Mouse (Mus musculus): ENCODE measurements around the gene Sdhb. TPM values are rescaled to one million over a fixed set of nuclear protein-coding genes. Genes with fewer than 3 reads are reported as not detected.

Gene Sdhb
- polyA plus RNA-seq, 1 experiment from 2014 or later, result 457 TPM

DNA sequence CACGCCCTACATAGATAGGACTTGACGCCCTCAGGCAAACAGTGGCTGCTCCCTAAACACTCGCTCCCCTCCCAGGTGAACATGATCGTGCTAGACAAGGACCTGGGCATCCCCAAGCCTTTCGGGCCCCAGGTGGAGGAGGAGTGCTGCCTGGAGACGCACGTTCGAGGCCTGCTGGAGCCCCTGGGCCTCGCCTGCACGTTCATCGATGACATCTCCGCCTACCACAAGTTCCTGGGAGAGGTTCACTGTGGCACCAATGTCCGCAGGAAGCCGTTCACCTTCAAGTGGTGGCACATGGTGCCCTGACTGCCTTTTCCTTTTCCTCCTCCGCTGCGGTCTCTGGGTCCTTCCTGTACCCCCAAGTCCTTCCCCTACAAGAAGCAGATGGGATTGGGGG is 11.4 kb upstream of the Sdhb start:
- no peak overlapping the region for H3K4me2 ChIP-seq (replicated peaks)
- no peak overlapping the region for H3K9ac ChIP-seq (replicated peaks)
- 90% methylated on average over 16 of the region's 16 CpGs for WGBS
- H3K9me3 ChIP-seq, result no peaks in the 10 kb centered on the region
- no peak overlapping the region for H3K4me3 ChIP-seq (replicated peaks)
- H3K27ac ChIP-seq, result no peak overlapping the region
- H3K36me3 ChIP-seq, result no peaks in the 10 kb centered on the region
- no peaks in the 10 kb centered on the region for H3K4me1 ChIP-seq (replicated peaks)
- ATAC-seq, result no peak
- no peaks in the 10 kb centered on the region for H3K27me3 ChIP-seq

DNA sequence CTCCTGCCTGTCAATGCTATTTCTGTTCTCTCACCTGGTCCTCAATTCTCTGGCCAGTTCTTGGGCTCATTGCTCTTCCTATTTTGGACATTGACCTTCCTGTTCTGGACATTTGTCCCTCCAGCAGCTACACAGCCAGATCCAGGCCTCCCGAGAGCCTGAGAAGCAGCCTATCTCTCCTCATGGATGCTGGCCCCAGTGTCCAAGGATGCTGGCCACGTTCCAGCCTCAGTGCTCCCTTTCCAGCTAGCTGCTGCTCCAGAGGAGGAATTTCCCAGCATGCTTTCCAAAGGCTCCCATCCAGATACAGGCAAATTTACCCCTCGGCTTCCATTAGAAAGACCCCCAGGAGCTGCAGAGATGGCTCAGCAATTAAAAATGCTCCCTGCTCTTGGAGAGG is 10.4 kb upstream of the Sdhb start:
- Histone ChIP-seq H3K4me2 (replicated peaks) (no peak overlapping the region), H3K4me3 (replicated peaks) (no peak overlapping the region), H3K27me3 (no peaks in the 10 kb centered on the region), H3K36me3 (no peaks in the 10 kb centered on the region), H3K4me1 (replicated peaks) (no peaks in the 10 kb centered on the region), H3K27ac (no peak overlapping the region), H3K9ac (replicated peaks) (no peak overlapping the region), H3K9me3 (no peaks in the 10 kb centered on the region)
- WGBS, result 87% methylated on average over 3 of the region's 3 CpGs
- ATAC-seq, result no peak

DNA sequence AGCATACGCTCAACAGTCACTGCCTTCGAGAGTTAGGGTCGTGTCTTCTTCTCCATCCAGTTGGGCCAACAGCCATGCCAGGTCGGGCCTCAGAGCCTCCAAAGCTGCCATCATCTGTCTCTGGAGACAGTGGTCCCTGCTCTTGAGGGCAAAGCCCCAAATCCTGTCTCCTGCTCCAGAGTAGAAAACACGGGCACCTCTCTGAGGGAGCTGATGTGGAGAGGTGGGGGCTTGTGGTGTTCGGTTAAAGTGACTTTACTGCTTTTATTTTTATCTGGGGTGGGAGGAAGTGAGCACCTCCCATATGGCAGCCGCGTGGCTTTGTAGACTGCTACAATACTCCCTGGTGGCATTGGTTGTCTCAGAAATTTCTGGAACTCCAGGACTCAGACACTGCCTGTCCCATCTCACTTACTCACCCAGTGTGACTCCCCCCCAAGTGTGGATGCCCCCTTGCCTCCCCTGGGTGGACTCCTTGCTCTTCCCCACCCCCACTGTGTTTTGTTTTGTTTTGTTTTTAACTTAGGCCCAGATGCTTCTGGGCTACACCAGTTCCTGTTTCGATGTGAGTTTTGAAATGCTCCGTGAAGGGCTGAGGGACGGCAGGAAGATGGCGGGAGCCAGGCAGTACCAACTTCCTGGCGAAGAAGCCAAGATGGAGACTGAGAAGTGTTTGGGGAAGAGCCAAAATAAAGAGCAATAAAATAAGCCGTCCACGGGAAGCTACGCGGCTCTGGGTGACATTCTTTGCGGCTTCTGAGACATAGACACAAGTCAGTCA is 9.0 kb upstream of the Sdhb start:
- H3K4me2 ChIP-seq (replicated peaks), result no peak overlapping the region
- H3K9ac ChIP-seq (replicated peaks), result no peak overlapping the region
- H3K27me3 ChIP-seq, result no peaks in the 10 kb centered on the region
- 92% methylated on average over 18 of the region's 18 CpGs for WGBS
- H3K27ac ChIP-seq, result no peak overlapping the region
- ATAC-seq, result no peak
- no peaks in the 10 kb centered on the region for H3K36me3 ChIP-seq
- H3K9me3 ChIP-seq, result no peaks in the 10 kb centered on the region
- no peak overlapping the region for H3K4me3 ChIP-seq (replicated peaks)
- H3K4me1 ChIP-seq (replicated peaks), result peaks cover 7% of the 10 kb centered on the region

DNA sequence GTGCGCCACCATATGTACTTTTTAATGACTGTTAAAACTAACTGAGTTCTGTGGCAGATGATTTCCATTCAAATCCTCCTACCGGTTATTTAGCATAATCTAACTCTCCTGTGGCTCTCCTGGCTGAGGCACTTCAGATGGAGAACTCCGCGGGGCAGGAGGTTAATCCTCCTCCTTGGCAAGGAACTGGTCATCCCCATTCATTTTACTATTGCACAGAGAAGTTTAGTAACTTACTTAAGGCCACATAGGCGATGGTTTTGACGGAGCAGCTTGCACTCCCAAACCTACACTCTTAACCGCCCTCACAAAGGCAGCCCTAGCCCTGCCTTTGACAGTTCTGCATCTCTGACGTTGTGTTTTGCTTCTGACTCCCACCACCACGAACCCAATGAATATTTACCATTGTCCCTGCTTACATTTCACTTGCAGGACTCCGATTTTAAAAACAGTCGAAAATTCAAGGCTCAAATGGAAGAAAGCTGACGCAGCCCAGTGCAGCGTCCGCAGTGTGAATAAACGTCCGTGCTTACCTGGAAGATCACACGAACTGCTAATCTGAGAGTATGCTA is 3.8 kb upstream of the Sdhb start:
- WGBS, result 3% methylated on average over 17 of the region's 17 CpGs
- Histone ChIP-seq H3K9ac (replicated peaks) (peak overlapping the region; percentile 61), H3K27me3 (no peaks in the 10 kb centered on the region), H3K36me3 (no peaks in the 10 kb centered on the region), H3K4me3 (replicated peaks) (peak overlapping the region; percentile 42), H3K4me1 (replicated peaks) (peaks cover 26% of the 10 kb centered on the region), H3K27ac (peak overlapping the region; percentile 80), H3K9me3 (no peaks in the 10 kb centered on the region), H3K4me2 (replicated peaks) (peak overlapping the region; percentile 70)
- no peak for ATAC-seq

DNA sequence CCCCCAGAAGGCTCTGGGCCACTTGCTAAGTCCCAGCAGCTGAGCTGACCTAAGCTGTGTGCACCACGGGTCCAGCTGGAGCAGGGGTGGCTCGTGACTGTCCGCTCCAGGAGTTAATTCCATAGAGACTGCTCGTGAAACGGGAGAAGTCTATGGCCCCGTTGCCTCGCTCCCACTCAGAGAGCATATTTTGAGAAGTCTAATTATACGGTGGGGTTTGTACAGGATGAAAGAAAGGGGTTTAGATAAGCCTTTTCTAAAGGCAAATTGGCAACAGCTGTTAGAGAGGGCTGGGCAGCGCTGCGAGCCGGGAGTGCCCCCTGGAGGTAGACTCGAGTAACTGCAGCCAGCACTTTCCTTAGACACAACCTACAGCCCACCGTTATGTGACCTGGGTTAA is 3.3 kb upstream of the Sdhb start:
- WGBS, result under 1% methylated on average over 13 of the region's 13 CpGs
- H3K27me3 ChIP-seq, result no peaks in the 10 kb centered on the region
- H3K36me3 ChIP-seq, result no peaks in the 10 kb centered on the region
- peak; percentile 44 for ATAC-seq
- H3K4me1 ChIP-seq (replicated peaks), result peaks cover 31% of the 10 kb centered on the region
- peak overlapping the region; percentile 80 for H3K27ac ChIP-seq
- H3K4me3 ChIP-seq (replicated peaks), result peak overlapping the region; percentile 42
- no peaks in the 10 kb centered on the region for H3K9me3 ChIP-seq
- H3K9ac ChIP-seq (replicated peaks), result peak overlapping the region; percentile 61
- H3K4me2 ChIP-seq (replicated peaks), result peak overlapping the region; percentile 70

DNA sequence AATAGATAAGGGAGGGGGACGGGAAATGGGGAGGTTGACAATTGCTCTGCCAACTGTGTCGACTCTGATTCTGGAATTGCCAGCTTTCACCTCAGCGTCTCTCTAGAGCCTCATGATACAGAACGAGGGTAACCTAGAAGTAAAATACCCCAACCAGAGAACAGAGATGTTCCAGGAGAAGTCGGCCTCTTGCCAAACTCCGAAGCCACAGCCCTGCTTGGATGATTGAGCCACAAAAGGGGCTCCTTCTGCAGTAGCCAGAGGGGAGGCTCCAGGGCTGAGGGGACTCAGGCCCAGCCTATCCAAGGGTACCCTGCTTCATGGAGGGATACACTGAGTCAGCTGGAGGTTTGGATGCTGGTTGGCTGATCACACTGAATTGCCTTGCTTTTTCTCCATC is 2.7 kb upstream of the Sdhb start:
- Histone ChIP-seq H3K9me3 (no peaks in the 10 kb centered on the region), H3K27ac (no peak overlapping the region), H3K9ac (replicated peaks) (no peak overlapping the region), H3K4me1 (replicated peaks) (peaks cover 37% of the 10 kb centered on the region), H3K27me3 (no peaks in the 10 kb centered on the region), H3K4me2 (replicated peaks) (no peak overlapping the region), H3K36me3 (no peaks in the 10 kb centered on the region), H3K4me3 (replicated peaks) (no peak overlapping the region)
- no peak for ATAC-seq
- WGBS, result 62% methylated on average over 6 of the region's 6 CpGs

DNA sequence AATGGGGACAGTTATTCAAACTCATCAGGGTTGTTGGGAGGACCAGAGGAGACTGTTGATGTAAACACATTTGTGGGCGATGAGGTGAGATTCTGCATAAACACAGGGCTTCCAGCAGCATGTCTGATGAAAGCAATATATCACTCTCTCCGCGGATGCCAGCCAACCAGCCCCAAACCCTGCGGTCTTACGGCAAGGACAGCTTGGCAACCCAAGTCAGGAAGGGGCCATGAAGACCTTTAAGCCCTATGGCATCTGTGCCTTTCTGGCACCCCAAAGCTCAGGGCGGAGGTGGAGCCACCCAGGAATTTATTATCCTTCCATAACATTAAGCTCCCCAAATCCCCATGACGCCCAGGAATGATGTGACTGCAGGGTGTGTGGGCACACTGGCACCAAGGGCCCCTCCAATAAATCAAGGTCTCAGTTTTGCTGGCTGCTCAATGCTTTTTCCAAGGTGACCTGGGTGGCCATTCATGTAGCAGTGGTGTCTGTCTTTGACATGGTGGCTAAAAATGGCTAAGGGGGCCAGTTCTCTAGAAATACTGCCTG is 1.8 kb upstream of the Sdhb start:
- ATAC-seq, result no peak
- 91% methylated on average over 7 of the region's 7 CpGs for WGBS
- no peaks in the 10 kb centered on the region for H3K27me3 ChIP-seq

DNA sequence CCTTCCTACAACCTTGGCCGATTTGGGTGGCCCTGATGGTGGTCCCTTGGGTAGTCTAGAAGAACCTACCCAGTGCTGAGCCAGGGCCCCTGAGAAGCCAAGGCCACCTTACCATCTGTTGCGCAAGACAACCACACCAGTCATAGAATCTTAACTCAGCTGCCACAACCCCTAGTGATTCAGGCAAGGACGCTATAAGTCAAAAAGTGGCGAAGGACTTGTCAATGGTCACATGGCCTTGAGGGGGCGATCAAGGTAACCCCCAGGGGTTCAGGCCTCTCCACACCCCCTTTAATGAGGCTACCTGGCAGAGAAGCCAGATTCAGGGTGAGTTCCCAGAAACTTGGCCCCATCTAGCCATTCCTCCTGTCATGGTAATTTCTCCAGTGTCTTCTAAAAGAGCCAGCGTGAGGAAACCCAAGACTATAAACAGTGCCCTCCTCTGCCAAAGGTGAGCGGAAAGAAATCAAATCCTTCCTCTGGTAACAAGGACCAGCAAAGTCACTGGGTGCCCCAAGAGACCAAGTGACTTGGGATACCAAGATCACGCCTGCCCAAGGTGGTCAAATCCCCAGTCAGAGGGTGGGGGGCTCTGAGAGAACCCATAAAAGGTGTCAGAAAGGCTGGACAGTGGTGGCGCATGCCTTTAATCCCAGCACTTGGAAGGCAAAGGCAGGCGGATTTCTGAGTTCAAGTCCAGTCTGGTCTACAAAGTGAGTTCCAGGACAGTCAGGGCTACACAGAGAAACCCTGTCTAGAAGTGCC is 1.1 kb upstream of the Sdhb start:
- H3K4me1 ChIP-seq (replicated peaks), result peaks cover 50% of the 10 kb centered on the region
- H3K36me3 ChIP-seq, result no peaks in the 10 kb centered on the region
- H3K27me3 ChIP-seq, result no peaks in the 10 kb centered on the region
- ATAC-seq, result no peak
- WGBS, result 78% methylated on average over 10 of the region's 10 CpGs
- no peak overlapping the region for H3K9ac ChIP-seq (replicated peaks)
- H3K4me3 ChIP-seq (replicated peaks), result no peak overlapping the region
- no peak overlapping the region for H3K27ac ChIP-seq
- no peak overlapping the region for H3K4me2 ChIP-seq (replicated peaks)
- no peaks in the 10 kb centered on the region for H3K9me3 ChIP-seq

More for the DNA sequence above, 1.8 kb upstream of the Sdhb start:
- Histone ChIP-seq H3K9ac (replicated peaks) (no peak overlapping the region), H3K36me3 (no peaks in the 10 kb centered on the region), H3K4me2 (replicated peaks) (no peak overlapping the region), H3K27ac (no peak overlapping the region), H3K9me3 (no peaks in the 10 kb centered on the region), H3K4me3 (replicated peaks) (no peak overlapping the region), H3K4me1 (replicated peaks) (peaks cover 44% of the 10 kb centered on the region)

DNA sequence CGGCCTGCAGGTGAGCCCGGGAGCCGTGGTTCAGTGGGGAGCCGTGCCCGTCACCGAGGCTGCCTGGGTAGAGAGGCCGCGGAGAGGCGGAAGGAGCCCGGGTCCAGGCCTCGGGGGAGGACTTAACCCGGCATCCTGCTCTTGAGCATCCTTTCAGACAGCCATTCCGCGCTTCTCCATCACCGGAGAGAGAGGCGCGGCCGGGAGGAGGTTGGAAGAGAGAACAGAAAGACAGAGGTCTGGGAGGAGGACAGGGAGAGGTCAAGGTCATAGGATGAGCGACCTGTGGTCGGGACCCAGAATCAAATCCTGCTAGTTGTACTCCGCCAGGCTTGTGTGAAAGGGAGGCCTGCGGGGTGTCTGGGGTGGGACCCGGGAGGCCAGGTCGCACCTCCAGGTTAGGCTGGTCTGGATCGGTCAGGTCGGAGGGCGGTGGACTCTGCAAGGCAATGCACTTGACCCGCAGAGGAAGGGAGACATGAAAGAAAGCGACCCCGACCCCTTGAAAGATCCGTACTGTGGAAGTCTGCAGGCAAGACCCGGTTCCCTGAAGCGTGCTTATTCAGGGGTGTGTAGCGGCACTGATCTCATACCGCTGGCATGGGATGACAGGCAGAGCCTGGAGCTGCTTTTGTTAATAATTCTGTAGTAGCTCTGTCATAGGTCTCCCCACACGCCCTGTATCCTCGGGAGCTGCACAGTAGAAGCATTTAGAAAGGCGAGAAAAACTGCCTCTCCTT is 634 bp downstream of the Sdhb start:
- Histone ChIP-seq H3K4me1 (replicated peaks) (peaks cover 49% of the 10 kb centered on the region), H3K4me3 (replicated peaks) (peak overlapping the region; percentile 74), H3K27ac (peak overlapping the region; percentile 84), H3K27me3 (no peaks in the 10 kb centered on the region), H3K36me3 (peaks cover 8% of the 10 kb centered on the region), H3K9ac (replicated peaks) (peak overlapping the region; percentile 89), H3K9me3 (no peaks in the 10 kb centered on the region), H3K4me2 (replicated peaks) (peak overlapping the region; percentile 77)
- WGBS, result 2% methylated on average over 38 of the region's 38 CpGs
- ATAC-seq, result peak; percentile 9; the same call in 1 of the 2 replicates

DNA sequence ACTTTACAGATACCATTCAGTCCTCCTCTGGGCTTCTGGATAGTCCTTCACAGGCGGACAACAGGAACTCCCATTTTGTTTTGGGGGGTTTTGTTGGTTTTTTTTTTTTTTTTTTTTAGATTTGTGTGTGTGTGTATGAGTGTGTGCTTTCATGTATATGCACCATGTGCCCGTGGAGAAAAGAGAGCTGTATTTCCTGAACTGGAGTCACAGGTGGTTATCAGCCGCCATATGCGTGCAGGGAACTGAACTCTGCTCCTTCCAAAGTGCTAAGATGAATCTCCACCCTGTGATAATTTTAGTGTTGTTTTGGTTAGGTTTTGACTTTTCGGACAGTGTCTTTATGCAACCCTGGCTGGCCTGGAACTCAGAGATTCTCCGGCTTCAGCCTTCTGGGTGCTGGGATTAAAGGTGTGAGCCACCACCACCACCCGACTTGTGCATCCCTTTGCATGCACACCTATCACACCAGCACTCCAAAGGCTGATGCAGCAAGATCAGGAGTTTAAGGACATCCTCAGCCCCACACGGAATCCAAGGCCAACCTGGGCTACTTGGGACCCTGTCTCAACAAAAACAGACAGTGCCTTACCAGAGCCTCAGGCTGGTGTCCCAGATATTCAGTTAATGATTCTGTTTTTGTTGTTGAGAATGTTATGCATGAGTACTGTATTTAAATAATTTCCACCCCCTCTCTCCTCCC is 1.4 kb downstream of the Sdhb start:
- WGBS, result 80% methylated on average over 8 of the region's 8 CpGs
- Histone ChIP-seq H3K4me3 (replicated peaks) (peak overlapping the region; percentile 74), H3K27ac (no peak overlapping the region)

DNA sequence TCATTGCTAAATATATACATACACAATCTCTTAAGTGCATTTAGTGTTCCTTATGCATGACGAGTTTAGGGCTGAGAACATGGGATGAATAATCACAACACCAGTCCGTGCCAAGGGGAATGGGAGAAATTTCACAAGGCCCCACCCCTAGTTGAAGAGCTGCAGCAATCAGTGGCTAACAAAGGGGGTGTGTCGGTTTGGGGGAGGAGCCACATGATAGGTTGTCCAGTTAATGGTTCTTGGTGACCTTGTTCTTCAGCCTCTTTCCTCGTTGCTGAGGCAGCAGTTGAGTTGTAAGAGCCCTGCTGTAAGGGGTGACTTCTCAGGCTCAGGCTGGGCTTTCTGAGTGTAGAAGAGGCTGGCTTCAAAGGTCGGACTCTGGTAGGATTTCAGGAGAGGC is 1.9 kb downstream of the Sdhb start:
- Histone ChIP-seq H3K27ac (no peak overlapping the region), H3K9ac (replicated peaks) (0 out of 2 replicates have a peak overlapping the region, but pooled peaks have one; percentile 10), H3K4me1 (replicated peaks) (peaks cover 38% of the 10 kb centered on the region), H3K36me3 (peaks cover 20% of the 10 kb centered on the region), H3K4me2 (replicated peaks) (peak overlapping the region; percentile 77), H3K27me3 (no peaks in the 10 kb centered on the region), H3K9me3 (no peaks in the 10 kb centered on the region), H3K4me3 (replicated peaks) (no peak overlapping the region)
- ATAC-seq, result no peak
- 55% methylated on average over 5 of the region's 5 CpGs for WGBS

More for the DNA sequence above, 1.4 kb downstream of the Sdhb start:
- no peak for ATAC-seq
- peaks cover 42% of the 10 kb centered on the region for H3K4me1 ChIP-seq (replicated peaks)
- H3K4me2 ChIP-seq (replicated peaks), result peak overlapping the region; percentile 77
- H3K9ac ChIP-seq (replicated peaks), result peak overlapping the region; percentile 89
- H3K27me3 ChIP-seq, result no peaks in the 10 kb centered on the region
- peaks cover 14% of the 10 kb centered on the region for H3K36me3 ChIP-seq
- no peaks in the 10 kb centered on the region for H3K9me3 ChIP-seq
